Mouse (Mus musculus) ES-E14 (cell line): ENCODE results near the gene Micall2. TPM values are rescaled to one million over a fixed set of nuclear protein-coding genes. Genes with fewer than 3 reads are reported as not detected.

Experiments used
- DNase-seq: peaks from one replicate; pipeline ENCODE4 v3.0.0-alpha.2; 2013; ENCODE audit warnings: low read depth, low spot score
- H3K27ac ChIP-seq: 2 replicates; pipeline ENCODE4 v1.5.1; 2012; ENCODE audit warnings: low read depth, mild to moderate bottlenecking, low read length, moderate library complexity, mixed read lengths; ENCODE audit not compliant: poor library complexity, insufficient read depth, severe bottlenecking
- H3K36me3 ChIP-seq: 2 replicates; pipeline ENCODE4 v1.6.1; 2012; ENCODE audit warnings: mild to moderate bottlenecking, low read length, moderate library complexity, mixed read lengths; ENCODE audit not compliant: control insufficient read depth, poor library complexity, insufficient read depth, severe bottlenecking
- H3K4me1 ChIP-seq, 2 experiments: fragments of 150-350 bp in 1 of 2; sonication (generic) in 1 of 2; 2 replicates each; pipeline ENCODE4 v1.6.1; 2012; ENCODE audit warnings: low read length in 2 of 2, mild to moderate bottlenecking in 1 of 2, mixed read lengths in 1 of 2; ENCODE audit not compliant: control insufficient read depth in 2 of 2, insufficient read depth in 2 of 2, poor library complexity in 1 of 2
- H3K4me3 ChIP-seq, 2 experiments: fragments of 150-350 bp in 1 of 2; sonication (generic) in 1 of 2; 2 replicates each; pipeline ENCODE4 v1.5.1; 2012; ENCODE audit warnings: low read length in 2 of 2, low read depth in 1 of 2, mild to moderate bottlenecking in 1 of 2, mixed read lengths in 1 of 2; ENCODE audit not compliant: insufficient read depth in 1 of 2, poor library complexity in 1 of 2, severe bottlenecking in 1 of 2
- H3K9ac ChIP-seq: 2 replicates; pipeline ENCODE4 v1.6.1; 2012; ENCODE audit warnings: low read depth, mild to moderate bottlenecking, low read length, mixed read lengths; ENCODE audit not compliant: poor library complexity, insufficient read depth, severe bottlenecking
- H3K9me3 ChIP-seq: fragments of 150-350 bp; sonication (generic); 2 replicates; pipeline ENCODE4 v1.6.1; 2012; ENCODE audit warnings: low read depth, mild to moderate bottlenecking, low read length; ENCODE audit not compliant: control insufficient read depth, insufficient read depth
- CHD2 ChIP-seq: IDR thresholded peaks from 2 replicates; pipeline ENCODE4 v1.6.1; 2014; ENCODE audit warnings: mild to moderate bottlenecking, low read depth, low read length, inconsistent platforms
- HCFC1 ChIP-seq: IDR thresholded peaks from 2 replicates; pipeline ENCODE4 v1.6.1; 2012; ENCODE audit warnings: low read length, inconsistent platforms, borderline replicate concordance; ENCODE audit not compliant: insufficient read depth
- MAFK ChIP-seq: IDR thresholded peaks from 2 replicates; pipeline ENCODE4 v1.6.1; 2014; ENCODE audit warnings: mild to moderate bottlenecking, low read depth, low read length, inconsistent platforms; ENCODE audit not compliant: insufficient read depth
- ZC3H11A ChIP-seq: IDR thresholded peaks from 2 replicates; pipeline ENCODE4 v1.6.1; 2012; ENCODE audit warnings: low read depth, mild to moderate bottlenecking, inconsistent platforms, low read length, borderline replicate concordance
- ZNF384 ChIP-seq: IDR thresholded peaks from 2 replicates; pipeline ENCODE4 v1.6.1; 2012; ENCODE audit warnings: low read depth, low read length, inconsistent platforms
- in situ Hi-C, 2 experiments: fragments of 600-800 bp; cut with MboI; formaldehyde crosslinking; loops; one replicate each; pipeline ENCODE4 v1.15.1; 2025; ENCODE audit warnings: low sequenced_read_pairs in 2 of 2, inconsistent platforms in 1 of 2; ENCODE audit not compliant: unreplicated experiment in 2 of 2
- total RNA-seq: library from RNA; depleted of rRNA; stranded (reverse); fragments of 300-350 nt; gene quantifications from 2 replicates; pipeline ENCODE4 v1.2.3, GENCODE M21; 2012; rRNA removed

Gene Micall2
- total RNA-seq: 2.1 and 2.2 TPM in 2 replicates

- Histone ChIP-seq H3K4me3 (peak within 1 kb of the TSS; percentile 33 to 62), H3K4me1 (peaks cover 0 to 5% of the 10 kb centered on the region in 2 experiments; a peak in 2 of 4 replicates), H3K9ac (0 out of 2 replicates have a peak within 1 kb of the TSS, but pooled peaks have one; percentile 1), H3K9me3 (no peaks in the 10 kb centered on the region), H3K36me3 (no peaks in the 10 kb centered on the region), H3K27ac (no peak within 1 kb of the TSS)
- in situ Hi-C loops: no loop called here
- DNase-seq: peak; percentile 95
- TF ChIP-seq ZC3H11A (no peak), MAFK (no peak), HCFC1 (no peak), CHD2 (no peak), ZNF384 (no peak)
Measured at GRCm38 (mm10) chr5:139735677-139736503, at the start of gene Micall2. Gene Micall2, minus strand, starts transcription at chr5:139736336.

DNA sequence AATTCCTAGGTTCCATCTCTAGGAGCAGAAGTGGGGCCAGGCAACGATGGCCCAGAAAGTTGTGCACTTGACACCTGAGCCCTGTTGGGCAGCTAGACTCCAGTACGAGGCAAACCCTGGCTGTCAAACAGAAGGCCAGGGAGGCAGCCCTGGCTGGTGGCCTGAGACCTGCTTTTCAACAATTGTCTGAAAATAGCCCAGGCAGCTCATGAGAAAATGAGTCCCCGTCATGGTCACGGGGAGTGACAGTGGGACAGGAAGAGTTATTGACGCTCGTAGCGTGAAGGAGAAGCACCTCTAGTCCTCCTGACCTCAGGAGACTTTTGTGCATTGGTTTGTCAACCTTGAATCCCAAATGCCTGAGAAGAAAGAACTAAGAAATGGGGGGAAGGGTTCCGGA lies 45.3 kb upstream of the Micall2 start:
- in situ Hi-C loops: no loop called here
- Histone ChIP-seq H3K9me3 (no peaks in the 10 kb centered on the region), H3K27ac (no peak overlapping the region), H3K36me3 (no peaks in the 10 kb centered on the region), H3K9ac (no peak overlapping the region), H3K4me1 (no peaks in the 10 kb centered on the region), H3K4me3 (no peak overlapping the region)
- no peak for TF ChIP-seq ZC3H11A
- no peak for TF ChIP-seq HCFC1
- no peak for DNase-seq

DNA sequence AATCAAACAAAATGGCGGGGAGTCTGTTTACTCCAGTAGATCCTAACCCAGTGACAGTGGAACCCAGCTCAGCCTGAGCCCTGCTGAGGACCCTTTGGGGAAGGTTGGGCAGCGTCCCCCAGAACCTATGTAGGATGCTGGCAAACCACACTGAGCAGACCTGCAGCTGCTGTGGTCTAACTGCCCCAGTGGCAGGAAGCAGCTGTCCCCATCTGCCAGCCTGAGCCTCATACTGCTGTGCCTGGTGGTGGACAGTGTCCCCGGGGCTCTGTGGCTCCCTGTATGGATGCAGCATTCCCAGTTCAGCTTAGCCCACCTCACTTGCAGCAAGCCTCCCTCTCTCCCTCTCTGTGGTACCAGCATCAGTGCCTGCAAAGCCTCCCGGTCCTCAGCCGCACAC lies 40.8 kb upstream of the Micall2 start:
- DNase-seq: no peak
- Histone ChIP-seq H3K36me3 (peaks cover 14% of the 10 kb centered on the region), H3K27ac (no peak overlapping the region), H3K9ac (no peak overlapping the region), H3K9me3 (no peaks in the 10 kb centered on the region), H3K4me1 (no peaks in the 10 kb centered on the region), H3K4me3 (no peak overlapping the region)
- in situ Hi-C loops: no loop called here
- no peak for TF ChIP-seq ZC3H11A
- no peak for TF ChIP-seq HCFC1
- no peak for TF ChIP-seq MAFK
- TF ChIP-seq CHD2: no peak
- TF ChIP-seq ZNF384: no peak

- in situ Hi-C loops: no loop called here
- Histone ChIP-seq H3K27ac (peak within 1 kb of the TSS; percentile 14; the same call in 1 of the 2 replicates), H3K4me1 (no peaks in the 10 kb centered on the region), H3K9ac (peak within 1 kb of the TSS; percentile 95), H3K36me3 (peaks cover 30% of the 10 kb centered on the region), H3K4me3 (peak within 1 kb of the TSS; percentile 94 to 99), H3K9me3 (no peaks in the 10 kb centered on the region)
- no peak for TF ChIP-seq ZNF384
- TF ChIP-seq MAFK: no peak
- 0 out of 2 replicates have a peak, but pooled peaks have one; percentile 12 for TF ChIP-seq CHD2
- peak; percentile 74; the same call in 1 of the 2 replicates for TF ChIP-seq HCFC1
- no peak for TF ChIP-seq ZC3H11A
- DNase-seq: peak; percentile 92
Measured at GRCm38 (mm10) chr5:139775216-139775926, 39.2 kb upstream of the Micall2 start, which contains the start of gene Ints1. Gene Ints1, minus strand, starts transcription at chr5:139775674.
